Mouse (Mus musculus): ENCODE measurements at regions not wholly inside any gene's neighbourhood (a gene's known extent, or its start where the extent isn't known, plus 50 kb on each side); places are given as distances from the start of the nearest gene placed in this dataset.

GRCm38 (mm10) chr3:78958781-78959180, 327.5 kb downstream of the Rapgef2 start:
- TF ChIP-seq POLR2A (IDR thresholded peaks at IDR 0.05; ENCODE audit: low read depth, low read length) (no peak), CTCF (conservative IDR thresholded peaks at IDR 0.05; ENCODE audit: insufficient read depth, insufficient read length, low read depth, low read length) (peak; percentile 61)
